Mouse (Mus musculus): ENCODE results near the gene Htr3b. TPM values are rescaled to one million over a fixed set of nuclear protein-coding genes. Genes with fewer than 3 reads are reported as not detected.

Gene Htr3b
- polyA plus RNA-seq, 1 experiment from 2014 or later = 0.45 TPM

- Histone ChIP-seq H3K9ac (no peak overlapping the region), H3K27me3 (no peaks in the 10 kb centered on the region), H3K4me3 (no peak overlapping the region), H3K4me2 (no peak overlapping the region), H3K9me3 (no peaks in the 10 kb centered on the region), H3K27ac (no peak overlapping the region), H3K36me3 (no peaks in the 10 kb centered on the region), H3K4me1 (replicated peaks) (peaks cover 5% of the 10 kb centered on the region)
- no peak for ATAC-seq (ENCODE audit: low FRiP score)
- 78% methylated on average over 3 of the region's 3 CpGs for WGBS
These were observed 16.0 kb upstream of the Htr3b start for GRCm38 (mm10) chr9:48980781-48981180.

GRCm38 (mm10) chr9:48980371-48980770 lies 15.6 kb upstream of the Htr3b start:
- H3K4me2 ChIP-seq = no peak overlapping the region
- peaks cover 5% of the 10 kb centered on the region for H3K4me1 ChIP-seq (replicated peaks)
- no peak for ATAC-seq (ENCODE audit: low FRiP score)
- H3K27ac ChIP-seq = no peak overlapping the region
- no peaks in the 10 kb centered on the region for H3K36me3 ChIP-seq
- H3K9ac ChIP-seq = no peak overlapping the region
- H3K4me3 ChIP-seq = no peak overlapping the region
- 83% methylated on average over 5 of the region's 5 CpGs for WGBS
- H3K27me3 ChIP-seq = no peaks in the 10 kb centered on the region
- H3K9me3 ChIP-seq = no peaks in the 10 kb centered on the region

GRCm38 (mm10) chr9:48976661-48977355 lies 12.0 kb upstream of the Htr3b start:
- Histone ChIP-seq H3K36me3 (no peaks in the 10 kb centered on the region), H3K4me2 (no peak overlapping the region), H3K27ac (no peak overlapping the region), H3K4me3 (no peak overlapping the region), H3K27me3 (no peaks in the 10 kb centered on the region), H3K4me1 (replicated peaks) (no peaks in the 10 kb centered on the region), H3K9me3 (no peaks in the 10 kb centered on the region), H3K9ac (no peak overlapping the region)
- WGBS = 85% methylated on average over 6 of the region's 6 CpGs
- ATAC-seq (ENCODE audit: low FRiP score) = no peak

- ATAC-seq (ENCODE audit: low FRiP score) = no peak
- WGBS = 33% methylated on average over 3 of the region's 3 CpGs
- Histone ChIP-seq H3K27ac (no peak overlapping the region), H3K9me3 (no peaks in the 10 kb centered on the region), H3K27me3 (no peaks in the 10 kb centered on the region), H3K36me3 (no peaks in the 10 kb centered on the region), H3K4me3 (no peak overlapping the region), H3K4me1 (replicated peaks) (no peaks in the 10 kb centered on the region), H3K9ac (no peak overlapping the region), H3K4me2 (no peak overlapping the region)
These were observed 7.7 kb upstream of the Htr3b start for GRCm38 (mm10) chr9:48972494-48972893.

GRCm38 (mm10) chr9:48962131-48962530 lies 2.7 kb downstream of the Htr3b start:
- WGBS = 29% methylated on average over 7 of the region's 7 CpGs
- Histone ChIP-seq H3K27me3 (peaks cover 13% of the 10 kb centered on the region), H3K9ac (no peak overlapping the region), H3K9me3 (no peaks in the 10 kb centered on the region), H3K27ac (no peak overlapping the region), H3K4me1 (replicated peaks) (peaks cover 12% of the 10 kb centered on the region), H3K36me3 (no peaks in the 10 kb centered on the region), H3K4me3 (no peak overlapping the region), H3K4me2 (no peak overlapping the region)
- ATAC-seq (ENCODE audit: low FRiP score) = no peak

GRCm38 (mm10) chr9:48961314-48961713 lies 3.5 kb downstream of the Htr3b start:
- Histone ChIP-seq H3K4me3 (no peak overlapping the region), H3K9me3 (no peaks in the 10 kb centered on the region), H3K9ac (0 out of 2 replicates have a peak overlapping the region, but pooled peaks have one; percentile 10), H3K4me2 (peak overlapping the region; percentile 40), H3K4me1 (replicated peaks) (peaks cover 12% of the 10 kb centered on the region), H3K36me3 (no peaks in the 10 kb centered on the region), H3K27me3 (peaks cover 13% of the 10 kb centered on the region), H3K27ac (no peak overlapping the region)
- 19% methylated on average over 12 of the region's 12 CpGs for WGBS
- ATAC-seq (ENCODE audit: low FRiP score) = no peak

GRCm38 (mm10) chr9:48947565-48947964 lies 17.2 kb downstream of the Htr3b start:
- ATAC-seq (ENCODE audit: low FRiP score) = no peak

GRCm38 (mm10) chr9:48942349-48942748 lies 22.4 kb downstream of the Htr3b start:
- Histone ChIP-seq H3K9me3 (no peaks in the 10 kb centered on the region), H3K27me3 (no peaks in the 10 kb centered on the region), H3K4me1 (replicated peaks) (0 out of 2 replicates have a peak, but pooled peaks cover 5% of the 10 kb centered on the region), H3K4me3 (no peak overlapping the region), H3K4me2 (no peak overlapping the region), H3K27ac (no peak overlapping the region), H3K9ac (no peak overlapping the region), H3K36me3 (no peaks in the 10 kb centered on the region)
- WGBS = 84% methylated on average over 1 of the region's 1 CpGs
- ATAC-seq (ENCODE audit: low FRiP score) = no peak

More at GRCm38 (mm10) chr9:48947565-48947964, 17.2 kb downstream of the Htr3b start:
- 93% methylated on average over 4 of the region's 4 CpGs for WGBS
- H3K4me2 ChIP-seq = no peak overlapping the region
- H3K9ac ChIP-seq = no peak overlapping the region
- H3K27me3 ChIP-seq = no peaks in the 10 kb centered on the region
- no peaks in the 10 kb centered on the region for H3K9me3 ChIP-seq
- no peak overlapping the region for H3K4me3 ChIP-seq
- H3K4me1 ChIP-seq (replicated peaks) = 0 out of 2 replicates have a peak, but pooled peaks cover 2% of the 10 kb centered on the region
- no peak overlapping the region for H3K27ac ChIP-seq
- H3K36me3 ChIP-seq = no peaks in the 10 kb centered on the region

- no peak for ATAC-seq (ENCODE audit: low FRiP score)
- H3K36me3 ChIP-seq = no peaks in the 10 kb centered on the region
- H3K9me3 ChIP-seq = no peaks in the 10 kb centered on the region
- H3K4me2 ChIP-seq = no peak overlapping the region
- H3K4me1 ChIP-seq (replicated peaks) = peaks cover 9% of the 10 kb centered on the region
- 80% methylated on average over 5 of the region's 5 CpGs for WGBS
- H3K4me3 ChIP-seq = no peak overlapping the region
- H3K9ac ChIP-seq = no peak overlapping the region
- no peak overlapping the region for H3K27ac ChIP-seq
- 0 out of 2 replicates have a peak, but pooled peaks cover 8% of the 10 kb centered on the region for H3K27me3 ChIP-seq
These were observed 35.4 kb downstream of the Htr3b start for GRCm38 (mm10) chr9:48929436-48929835.

GRCm38 (mm10) chr9:48928781-48929180 lies 36.0 kb downstream of the Htr3b start:
- Histone ChIP-seq H3K4me2 (no peak overlapping the region), H3K9me3 (no peaks in the 10 kb centered on the region), H3K27ac (no peak overlapping the region), H3K36me3 (no peaks in the 10 kb centered on the region), H3K4me3 (no peak overlapping the region), H3K9ac (no peak overlapping the region), H3K4me1 (replicated peaks) (peaks cover 9% of the 10 kb centered on the region), H3K27me3 (0 out of 2 replicates have a peak, but pooled peaks cover 8% of the 10 kb centered on the region)
- no peak for ATAC-seq (ENCODE audit: low FRiP score)
- WGBS = 49% methylated on average over 3 of the region's 3 CpGs

GRCm38 (mm10) chr9:48916011-48916788 lies 48.6 kb downstream of the Htr3b start:
- H3K9me3 ChIP-seq = no peaks in the 10 kb centered on the region
- H3K4me1 ChIP-seq (replicated peaks) = peaks cover 18% of the 10 kb centered on the region
- ATAC-seq (ENCODE audit: low FRiP score) = peak; percentile 69; the same call in 1 of the 2 replicates
- no peak overlapping the region for H3K4me3 ChIP-seq
- peak overlapping the region; percentile 61 for H3K27ac ChIP-seq
- no peak overlapping the region for H3K9ac ChIP-seq
- no peak overlapping the region for H3K4me2 ChIP-seq
- no peaks in the 10 kb centered on the region for H3K27me3 ChIP-seq
- 44% methylated on average over 18 of the region's 18 CpGs for WGBS
- no peaks in the 10 kb centered on the region for H3K36me3 ChIP-seq

GRCm38 (mm10) chr9:48910885-48911537 lies 53.8 kb downstream of the Htr3b start, which contains the start of gene Htr3a:
Htr3a (minus strand) TSS chr9:48911099.
- H3K36me3 ChIP-seq = no peaks in the 10 kb centered on the region
- H3K9ac ChIP-seq = no peak within 1 kb of the TSS
- no peaks in the 10 kb centered on the region for H3K9me3 ChIP-seq
- no peak within 1 kb of the TSS for H3K4me3 ChIP-seq
- peaks cover 15% of the 10 kb centered on the region for H3K4me1 ChIP-seq (replicated peaks)
- H3K4me2 ChIP-seq = no peak within 1 kb of the TSS
- peak within 1 kb of the TSS; percentile 61 for H3K27ac ChIP-seq
- WGBS = 13% methylated on average over 9 of the region's 9 CpGs
- H3K27me3 ChIP-seq = peaks cover 7% of the 10 kb centered on the region; the same call in 1 of the 2 replicates
- ATAC-seq (ENCODE audit: low FRiP score) = peak; percentile 84

All from hindbrain, embryonic 13.5 days (tissue).